Mouse (Mus musculus) kidney, adult 2 months (tissue): ENCODE measurements at regions not wholly inside any gene's neighbourhood (a gene's known extent, or its start where the extent isn't known, plus 50 kb on each side); places are given as distances from the start of the nearest gene placed in this dataset.

Source experiments
- DNase-seq: peaks from one replicate; pipeline ENCODE4 v3.0.0; 2021
- H3K27ac ChIP-seq: fragments of 200-500 bp; 2 replicates; pipeline ENCODE4 v1.5.1; 2012; ENCODE audit warnings: low read depth, low read length, control low read depth, inconsistent platforms; ENCODE audit not compliant: insufficient read depth
- H3K27me3 ChIP-seq: fragments of 200-500 bp; replicated peaks from 2 replicates; pipeline ENCODE4 v1.6.1; 2012; ENCODE audit warnings: mild to moderate bottlenecking, moderate library complexity, low read length, inconsistent platforms; ENCODE audit not compliant: control insufficient read depth, insufficient read depth
- H3K36me3 ChIP-seq: fragments of 200-500 bp; 2 replicates; pipeline ENCODE4 v1.6.1; 2012; ENCODE audit warnings: mild to moderate bottlenecking, moderate library complexity, low read length, inconsistent platforms; ENCODE audit not compliant: control insufficient read depth, insufficient read depth
- H3K4me1 ChIP-seq: fragments of 200-500 bp; 2 replicates; pipeline ENCODE4 v1.6.1; 2011; ENCODE audit warnings: low read length; ENCODE audit not compliant: control insufficient read depth, insufficient read depth
- H3K4me3 ChIP-seq: fragments of 200-500 bp; 2 replicates; pipeline ENCODE4 v1.5.1; 2011; ENCODE audit warnings: mild to moderate bottlenecking, low read depth, low read length, control low read depth; ENCODE audit not compliant: insufficient read depth
- CTCF ChIP-seq: fragments of 200-500 bp; conservative IDR thresholded peaks from 2 replicates; pipeline ENCODE4 v1.5.1; 2011; ENCODE audit warnings: low read depth, mild to moderate bottlenecking, control low read depth, low read length, moderate library complexity, mixed read lengths; ENCODE audit not compliant: insufficient read depth, insufficient read length
- POLR2A ChIP-seq: fragments of 200-500 bp; IDR thresholded peaks from one replicate; pipeline ENCODE4 v1.6.1; 2011; ENCODE audit warnings: low read depth, low read length, control low read depth
- WGBS: fragments of 180-500 bp; shearing (Covaris S2); methylation state at CpG from one replicate; pipeline ENCODE4 v1.1.7; 2018; 5-methylcytosine and 5-hydroxymethylcytosine counted together

- H3K4me3 ChIP-seq, result no peak overlapping the region
- no peak overlapping the region for H3K27ac ChIP-seq
- no peaks in the 10 kb centered on the region for H3K36me3 ChIP-seq
- H3K27me3 ChIP-seq, result no peaks in the 10 kb centered on the region
- no peak for TF ChIP-seq CTCF
- no peak for TF ChIP-seq POLR2A
- DNase-seq, result no peak
- no peaks in the 10 kb centered on the region for H3K4me1 ChIP-seq
- WGBS, result 11% methylated on average over 6 of the region's 6 CpGs
Observed at GRCm38 (mm10) chr4:124134341-124135164, 216.7 kb upstream of the 4930535I16Rik start.

- no peaks in the 10 kb centered on the region for H3K36me3 ChIP-seq
- H3K27me3 ChIP-seq, result no peaks in the 10 kb centered on the region
- H3K4me1 ChIP-seq, result no peaks in the 10 kb centered on the region
- no peak for DNase-seq
- no peak overlapping the region for H3K4me3 ChIP-seq
- 76% methylated on average over 5 of the region's 5 CpGs for WGBS
- H3K27ac ChIP-seq, result no peak overlapping the region
- TF ChIP-seq CTCF (peak; percentile 32; the same call in 1 of the 2 replicates), POLR2A (no peak)
Observed at GRCm38 (mm10) chr4:124130946-124131345, 213.1 kb upstream of the 4930535I16Rik start.

DNA sequence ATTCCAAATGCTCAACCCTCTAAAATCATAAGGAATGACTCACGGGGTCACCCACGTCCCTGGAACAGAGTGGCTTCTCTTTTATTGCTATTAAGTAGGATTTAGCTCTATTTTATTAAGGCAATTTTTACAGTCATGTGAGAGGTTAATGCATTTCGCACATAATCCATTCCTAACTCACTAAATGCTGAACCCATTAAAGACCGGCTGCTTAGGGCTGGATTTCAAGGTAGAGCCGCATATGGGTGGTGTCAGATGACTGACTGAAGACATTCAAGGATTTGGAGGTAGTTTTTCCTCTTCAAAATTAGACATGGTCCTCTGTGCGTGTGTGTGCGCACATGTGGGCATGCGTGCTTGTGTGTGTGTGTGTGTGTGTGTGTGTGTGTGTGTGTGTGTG, 208.4 kb upstream of the 4930535I16Rik start:
- WGBS, result 60% methylated on average over 8 of the region's 8 CpGs
- no peak for DNase-seq
- H3K27me3 ChIP-seq, result no peaks in the 10 kb centered on the region
- TF ChIP-seq POLR2A (no peak), CTCF (no peak)
- no peaks in the 10 kb centered on the region for H3K36me3 ChIP-seq
- H3K4me1 ChIP-seq, result no peaks in the 10 kb centered on the region
- H3K4me3 ChIP-seq, result no peak overlapping the region
- no peak overlapping the region for H3K27ac ChIP-seq

- H3K4me3 ChIP-seq, result no peak overlapping the region
- H3K27me3 ChIP-seq, result no peaks in the 10 kb centered on the region
- TF ChIP-seq POLR2A (no peak), CTCF (no peak)
- H3K36me3 ChIP-seq, result no peaks in the 10 kb centered on the region
- no peaks in the 10 kb centered on the region for H3K4me1 ChIP-seq
- no peak overlapping the region for H3K27ac ChIP-seq
- no peak for DNase-seq
- WGBS, result 48% methylated on average over 6 of the region's 6 CpGs
Observed at GRCm38 (mm10) chr4:124120334-124120733, 202.5 kb upstream of the 4930535I16Rik start.

- no peak for TF ChIP-seq CTCF
- no peak for TF ChIP-seq POLR2A
- H3K4me1 ChIP-seq, result no peaks in the 10 kb centered on the region
- no peaks in the 10 kb centered on the region for H3K27me3 ChIP-seq
- H3K27ac ChIP-seq, result no peak overlapping the region
- WGBS, result 72% methylated on average over 12 of the region's 12 CpGs
- peak; percentile 59 for DNase-seq
- H3K4me3 ChIP-seq, result no peak overlapping the region
- H3K36me3 ChIP-seq, result no peaks in the 10 kb centered on the region
Observed at GRCm38 (mm10) chr4:124113856-124114345, 196.1 kb upstream of the 4930535I16Rik start.

- WGBS, result 70% methylated on average over 8 of the region's 8 CpGs
- no peaks in the 10 kb centered on the region for H3K36me3 ChIP-seq
- H3K27me3 ChIP-seq, result no peaks in the 10 kb centered on the region
- DNase-seq, result no peak
- H3K27ac ChIP-seq, result no peak overlapping the region
- H3K4me3 ChIP-seq, result no peak overlapping the region
- H3K4me1 ChIP-seq, result no peaks in the 10 kb centered on the region
- TF ChIP-seq CTCF (peak; percentile 37), POLR2A (no peak)
Observed at GRCm38 (mm10) chr4:124110705-124111104, 192.9 kb upstream of the 4930535I16Rik start.

DNA sequence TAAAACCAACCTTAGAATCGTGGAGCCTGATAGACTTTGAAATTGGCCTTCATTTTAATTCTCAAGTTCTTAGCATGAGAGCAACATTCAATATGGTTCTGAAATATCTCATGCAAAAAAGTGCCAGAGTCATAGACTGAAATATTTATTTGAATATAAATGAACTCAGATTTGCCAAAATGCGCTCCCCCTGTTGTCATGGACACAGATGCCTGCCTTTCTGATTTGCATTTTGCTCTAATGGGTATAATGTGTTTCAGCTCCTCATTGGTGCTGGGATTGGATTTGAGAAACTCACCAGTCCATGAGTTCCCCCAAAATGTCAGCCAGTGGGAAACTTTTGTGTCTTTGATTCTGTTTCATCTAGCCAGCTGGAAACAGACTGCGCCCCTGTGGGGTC, 191.5 kb upstream of the 4930535I16Rik start:
- no peak overlapping the region for H3K27ac ChIP-seq
- DNase-seq, result no peak
- WGBS, result 82% methylated on average over 3 of the region's 3 CpGs
- H3K36me3 ChIP-seq, result no peaks in the 10 kb centered on the region
- TF ChIP-seq POLR2A, result no peak
- no peaks in the 10 kb centered on the region for H3K4me1 ChIP-seq
- no peak overlapping the region for H3K4me3 ChIP-seq
- H3K27me3 ChIP-seq, result no peaks in the 10 kb centered on the region
